Mouse (Mus musculus) common myeloid progenitor, adult 5-6 weeks (primary cell): Measurements from ENCODE around the gene Agr3. TPM values are rescaled to one million over a fixed set of nuclear protein-coding genes. Genes with fewer than 3 reads are reported as not detected.

ENCODE experiments used
- ATAC-seq: replicated peaks from 2 replicates; pipeline ENCODE4 v1.8.0; 2016; ENCODE audit warnings: low read depth, mild to moderate bottlenecking, moderate TSS enrichment, inconsistent platforms; ENCODE audit not compliant: poor library complexity, severe bottlenecking
- total RNA-seq: library from RNA; stranded (forward); fragments of 200-1000, 187-1606 nt; gene quantifications from 2 replicates; pipeline ENCODE4 v1.2.3, GENCODE M21; 2017

Gene Agr3
- not detected in 2 replicates for total RNA-seq

DNA sequence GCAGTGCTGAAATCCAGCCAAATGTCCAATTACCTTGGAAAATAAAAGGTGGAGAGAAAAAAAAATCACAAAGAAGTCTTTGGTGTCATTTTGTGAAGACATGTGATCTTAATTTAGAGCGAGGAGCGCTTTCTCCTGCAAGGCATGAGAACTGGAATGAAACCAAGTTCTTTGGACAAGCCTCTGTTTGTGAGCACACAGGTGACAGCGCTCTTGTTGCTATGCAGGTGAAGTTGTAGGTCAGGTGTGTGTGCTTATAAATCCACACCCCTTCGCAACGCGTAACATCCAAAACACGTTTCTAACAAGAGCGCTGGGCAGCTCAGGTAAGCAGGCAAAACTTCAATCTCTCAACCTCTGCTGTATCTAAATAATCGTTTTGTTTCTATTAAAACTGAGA is at the start of gene Agr3:
Gene Agr3, plus strand, starts transcription at position 219 of the 400 bp plus-strand sequence.
- no peak for ATAC-seq

DNA sequence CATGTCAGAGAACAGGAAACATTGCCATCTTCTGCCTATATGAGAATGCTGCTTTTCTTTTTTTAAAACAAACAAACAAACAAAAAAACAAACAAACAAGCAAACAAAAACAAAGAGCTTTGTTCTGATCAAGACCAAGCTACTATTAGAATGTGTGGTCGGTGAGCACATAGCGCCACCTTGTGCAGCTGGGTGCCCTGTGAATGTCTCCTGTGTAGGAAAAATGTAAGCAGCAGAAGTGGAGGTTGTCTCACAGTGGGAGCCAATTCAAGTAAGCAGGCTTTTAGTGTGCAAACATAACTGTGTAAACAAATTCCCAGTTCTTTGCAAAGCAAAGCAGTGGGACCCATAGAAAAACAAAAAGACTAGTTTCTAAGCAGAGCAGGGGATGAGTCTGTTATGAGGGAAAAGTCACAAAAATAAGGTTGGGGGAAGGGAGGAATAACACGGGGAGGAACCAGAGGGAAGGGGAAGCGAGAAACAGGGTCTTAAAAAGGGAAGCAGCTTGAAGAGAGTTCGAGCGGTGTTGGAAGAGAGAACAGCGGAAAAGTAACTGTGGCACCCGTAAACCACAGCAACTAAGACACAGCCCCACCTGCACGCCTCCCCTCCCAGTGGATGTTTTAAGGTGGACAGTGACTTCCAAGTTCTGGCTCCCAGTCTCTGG is 40.4 kb upstream of the Agr3 start:
- ATAC-seq, result peak; percentile 77

GRCm38 (mm10) chr12:35889383-35889782 is 36.0 kb upstream of the Agr3 start:
- ATAC-seq, result peak; percentile 66

DNA sequence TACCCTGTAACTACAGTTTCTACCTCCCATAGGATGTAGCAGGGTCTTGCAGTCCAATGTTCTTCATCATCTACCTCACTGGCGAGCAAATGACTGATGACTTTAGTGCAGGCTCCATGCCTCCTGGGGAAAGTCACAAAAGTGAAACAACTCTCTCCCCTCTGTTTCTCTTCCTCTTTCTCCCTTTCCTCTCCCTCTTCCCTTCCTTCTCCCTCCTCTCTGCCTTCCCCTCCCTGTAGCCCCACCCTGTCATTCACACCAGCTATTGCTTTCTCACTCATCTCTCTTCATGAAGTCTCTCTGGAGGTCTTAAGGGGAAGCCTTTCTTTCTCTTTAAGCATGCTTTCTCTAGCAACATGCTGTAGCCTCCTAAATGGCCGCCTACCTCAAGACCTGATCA is 34.7 kb upstream of the Agr3 start:
- peak; percentile 72 for ATAC-seq

- no peak for ATAC-seq
These were observed 31.0 kb upstream of the Agr3 start for GRCm38 (mm10) chr12:35894304-35894900.

GRCm38 (mm10) chr12:35895875-35896763 is 29.3 kb upstream of the Agr3 start:
- peak; percentile 75 for ATAC-seq

DNA sequence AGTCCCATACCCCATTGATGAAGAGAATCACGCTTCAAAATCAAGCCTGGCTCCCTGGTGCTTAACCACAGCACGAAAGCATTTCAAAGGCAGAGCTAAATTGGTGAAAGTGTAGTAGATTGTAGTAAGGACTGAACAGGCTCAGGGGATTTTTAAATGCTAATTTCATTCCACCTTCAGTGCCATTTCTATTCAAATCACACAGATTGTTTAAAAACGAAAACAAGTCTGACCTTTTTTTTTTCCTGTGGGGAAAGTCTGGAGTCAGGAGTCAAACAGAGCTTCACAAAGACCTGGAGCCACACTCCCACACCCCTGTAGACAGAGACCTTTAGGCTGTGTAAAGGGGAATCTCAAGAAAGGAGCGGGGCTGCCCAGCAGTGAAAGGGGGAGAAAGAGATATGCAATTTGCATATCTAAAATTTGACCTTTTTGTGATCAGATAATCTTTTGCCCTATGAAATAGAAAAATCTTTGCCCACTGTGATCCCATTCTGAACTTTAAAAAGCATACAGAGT is 28.6 kb upstream of the Agr3 start:
- ATAC-seq, result no peak

- peak; percentile 60 for ATAC-seq
These were observed 14.8 kb upstream of the Agr3 start for GRCm38 (mm10) chr12:35910632-35911031.

DNA sequence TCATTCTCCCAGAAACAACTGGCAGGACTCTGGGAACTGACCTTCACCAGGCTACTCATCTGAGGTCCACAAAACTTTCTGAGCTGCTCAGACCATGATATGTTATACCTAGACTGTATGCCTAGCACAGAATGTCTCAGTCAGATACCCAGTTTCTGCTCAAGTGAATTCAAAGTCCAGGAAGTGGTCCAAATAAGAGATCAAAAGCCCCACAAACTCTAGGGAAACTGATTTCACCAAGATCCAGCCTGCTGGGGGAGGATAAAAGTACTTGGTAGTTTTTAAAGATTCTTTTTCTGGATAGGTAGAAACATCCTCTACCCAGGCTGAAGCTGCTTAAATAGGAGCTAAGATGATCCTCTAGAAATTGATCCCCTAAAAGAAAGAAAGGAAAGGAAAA is 9.6 kb upstream of the Agr3 start:
- ATAC-seq, result no peak

GRCm38 (mm10) chr12:35916467-35916866 is 9.0 kb upstream of the Agr3 start:
- no peak for ATAC-seq

- ATAC-seq, result no peak
These were observed 7.4 kb upstream of the Agr3 start for GRCm38 (mm10) chr12:35918031-35918430.

DNA sequence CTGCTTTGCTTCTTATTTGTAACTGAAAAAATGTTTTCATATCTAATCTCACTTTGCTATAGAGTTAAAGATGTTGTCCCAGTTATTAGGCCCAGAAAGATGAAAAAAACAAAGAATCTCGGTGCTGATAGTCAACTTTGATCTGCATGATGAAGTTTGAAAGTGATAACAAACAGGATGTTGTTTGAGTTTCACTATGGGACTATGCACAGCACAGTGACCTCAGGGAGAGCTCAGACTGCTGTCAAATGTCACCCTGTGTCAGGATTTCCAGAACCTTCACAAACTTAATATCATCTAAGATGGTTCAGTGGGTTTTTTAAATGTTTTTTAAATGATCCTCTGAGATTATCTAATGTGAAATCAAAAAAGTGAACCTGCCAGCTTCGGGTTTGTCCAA is 2.4 kb downstream of the Agr3 start:
- no peak for ATAC-seq

GRCm38 (mm10) chr12:35932816-35933215 is 7.4 kb downstream of the Agr3 start:
- no peak for ATAC-seq

- no peak for ATAC-seq
These were observed 26.3 kb downstream of the Agr3 start for GRCm38 (mm10) chr12:35951757-35952156.

GRCm38 (mm10) chr12:35957235-35957634 is 31.8 kb downstream of the Agr3 start:
- peak; percentile 93 for ATAC-seq

DNA sequence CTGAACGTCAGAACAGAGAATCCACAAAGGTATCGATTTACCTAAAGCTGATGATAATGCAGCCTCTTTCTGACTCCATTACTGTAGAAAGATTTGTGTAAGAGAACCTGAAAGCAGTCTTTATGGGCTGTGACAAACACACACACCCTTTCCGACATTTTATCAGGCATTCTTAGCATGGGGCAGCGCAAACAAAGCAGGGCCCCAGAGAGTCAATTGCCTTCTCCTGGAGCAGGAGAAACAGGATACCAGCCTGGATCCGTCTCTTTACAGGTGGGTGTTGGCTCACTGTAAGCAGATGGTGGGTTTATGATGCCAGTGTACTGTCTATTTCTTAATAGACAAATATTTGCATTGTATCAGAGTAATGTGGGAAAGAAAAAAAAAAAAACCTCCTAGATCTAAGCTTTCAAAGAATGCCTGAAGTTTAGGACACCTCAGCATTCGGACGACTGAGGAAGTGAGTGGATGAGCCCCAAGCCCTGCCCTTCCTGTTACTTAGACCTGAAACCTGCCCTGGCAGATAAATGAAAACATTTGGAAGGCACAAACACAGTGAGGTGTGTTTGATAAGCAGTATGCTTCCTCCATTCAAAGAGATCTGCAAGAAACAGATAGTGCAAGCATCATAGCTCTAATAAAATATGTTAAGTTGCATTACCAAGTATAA is 40.8 kb downstream of the Agr3 start:
- peak; percentile 93 for ATAC-seq

- no peak for ATAC-seq
These were observed 41.3 kb downstream of the Agr3 start for GRCm38 (mm10) chr12:35966768-35967141.

DNA sequence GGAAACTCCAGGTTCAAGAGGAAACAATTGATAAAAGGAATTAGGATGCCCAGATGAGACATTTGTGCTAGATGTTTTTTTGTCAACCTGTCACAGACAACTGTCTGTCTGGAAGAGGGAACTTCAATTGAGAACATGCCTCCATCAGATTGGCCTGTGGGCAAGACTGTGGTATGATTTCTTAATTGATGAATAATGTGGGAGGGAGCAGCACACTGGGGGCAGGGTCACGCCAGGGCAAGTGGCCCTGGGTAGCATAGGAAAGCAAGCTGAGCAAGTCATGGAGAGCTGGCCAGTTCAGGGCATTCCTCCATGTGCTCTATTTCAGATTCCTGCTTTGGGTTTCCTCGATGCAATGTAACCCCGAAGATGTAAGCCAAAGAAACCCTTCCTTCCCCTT is 50.5 kb downstream of the Agr3 start:
- ATAC-seq, result peak; percentile 73

GRCm38 (mm10) chr12:35977633-35978246 is 52.3 kb downstream of the Agr3 start:
- no peak for ATAC-seq

DNA sequence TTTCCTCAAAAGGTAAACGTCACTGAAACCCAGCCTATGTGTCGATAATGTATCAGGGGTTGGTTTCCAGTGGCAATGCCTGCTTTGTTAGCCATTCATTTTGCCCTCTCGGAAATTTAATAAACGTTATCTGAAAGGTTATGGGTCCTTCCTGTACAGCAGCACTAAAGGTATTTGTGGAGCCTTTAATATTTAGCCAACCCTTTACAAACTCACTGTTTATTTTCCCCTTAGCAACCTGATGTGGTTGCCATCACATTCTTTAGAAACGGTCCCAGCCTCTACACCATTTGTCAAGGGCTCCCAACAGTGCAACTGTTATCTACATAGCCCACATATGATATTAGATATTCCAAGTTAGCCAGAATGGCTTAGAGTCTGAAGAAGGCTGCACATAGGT is 54.2 kb downstream of the Agr3 start:
- ATAC-seq, result no peak
